Mouse (Mus musculus) urinary bladder, postnatal 36 days (tissue): ENCODE data around the gene Clec16a.

Source experiments
- DNase-seq, 2 experiments: peaks; one replicate each; pipeline ENCODE4 v3.0.0; 2022; ENCODE audit warnings: low spot score in 2 of 2, mixed read lengths in 1 of 2

The Clec16a gene

GRCm38 (mm10) chr16:10786288-10786687 lies 241.1 kb downstream of the Clec16a start:
- peak; percentile 69 to 81 for DNase-seq

GRCm38 (mm10) chr16:10786782-10787547 lies 241.8 kb downstream of the Clec16a start:
- no peak for DNase-seq

- DNase-seq, result no peak
Observed at GRCm38 (mm10) chr16:10787548-10788058, 242.5 kb downstream of the Clec16a start.

GRCm38 (mm10) chr16:10788271-10788670 lies 243.1 kb downstream of the Clec16a start, which contains the start of gene Tnp2:
TSS of gene Tnp2 (minus strand) at chr16:10788660.
- DNase-seq, result no peak

GRCm38 (mm10) chr16:10788866-10789265 lies 243.7 kb downstream of the Clec16a start:
- no peak for DNase-seq

GRCm38 (mm10) chr16:10790702-10791101 lies 245.6 kb downstream of the Clec16a start, which contains the start of gene Prm3:
TSS of gene Prm3 (minus strand) at chr16:10790914.
- no peak for DNase-seq
